Comparison of ENCODE assay signal across 9 mouse cellular contexts in genomic region chr5:88886349-88886667, GRCm38 (mm10). TPM values are rescaled to one million over a fixed set of nuclear protein-coding genes. Genes with fewer than 3 reads are reported as not detected.
DNase-seq lines count a peak whose midpoint lies in the region; ATAC-seq and TF ChIP-seq lines count a peak whose summit lies in the region.
"Had no signal": no experiment of that assay in that cellular context is flagged by ENCODE, and none has a peak within 500 bp of the region (broad histone marks: within the 10 kb centered on the region; RNA-seq: fewer than 3 reads in every experiment).

No protein-coding gene starts in this region.

- ATAC-seq in heart, embryonic 12.5 days (ENCODE audit: insufficient number of reproducible peaks, low FRiP score): no peak
- ATAC-seq in midbrain, embryonic 11.5 days (ENCODE audit: low FRiP score): no peak

- H3K27ac ChIP-seq in heart, embryonic 12.5 days (ENCODE audit: poor library complexity, severe bottlenecking): peak overlapping the region; percentile 46; the same call in 1 of the 2 replicates
- peak overlapping the region; percentile 89 for H3K27ac ChIP-seq in hindbrain, embryonic 10.5 days
- no peak overlapping the region for H3K27ac ChIP-seq in midbrain, embryonic 11.5 days (ENCODE audit: low read depth, low read length)

- peak overlapping the region; percentile 86 for H3K4me2 ChIP-seq in heart, embryonic 12.5 days
- peak overlapping the region; percentile 88 for H3K4me2 ChIP-seq in midbrain, embryonic 11.5 days

- H3K9ac ChIP-seq in heart, embryonic 12.5 days: peak overlapping the region; percentile 84
- H3K9ac ChIP-seq in midbrain, embryonic 11.5 days (ENCODE audit: low read length): peak overlapping the region; percentile 78

- TF ChIP-seq CTCF in brain, embryonic 14.5 days (IDR thresholded peaks at IDR 0.05; ENCODE audit: borderline replicate concordance, extremely low read depth, insufficient read depth, insufficient read length): no peak

- H3K4me3 ChIP-seq in heart, embryonic 12.5 days: peak overlapping the region; percentile 82
- peak overlapping the region; percentile 82 for H3K4me3 ChIP-seq in hindbrain, embryonic 10.5 days
- H3K4me3 ChIP-seq in midbrain, embryonic 11.5 days (ENCODE audit: low read depth, low read length): peak overlapping the region; percentile 81

- no peak for DNase-seq in heart, adult 8-10 months (ENCODE audit: low spot score)
- DNase-seq in brain, embryonic 14.5 days (ENCODE audit: low read depth): peak; percentile 47
- no peak for DNase-seq in hindbrain, embryonic 10.5 days (ENCODE audit: low spot score)
- DNase-seq in midbrain, embryonic 11.5 days (ENCODE audit: low spot score, missing footprints): no peak
- DNase-seq in adrenal gland, postnatal 10 days: no peak
- DNase-seq in thymus, postnatal 4 days: no peak
- DNase-seq in adrenal gland, postnatal 25 days: no peak

- no peaks in the 10 kb centered on the region for H3K9me3 ChIP-seq in heart, embryonic 12.5 days (replicated peaks)
- H3K9me3 ChIP-seq in hindbrain, embryonic 10.5 days: no peaks in the 10 kb centered on the region
- H3K9me3 ChIP-seq in midbrain, embryonic 11.5 days (ENCODE audit: control insufficient read depth, low read length): no peaks in the 10 kb centered on the region

- H3K36me3 ChIP-seq in heart, embryonic 12.5 days: no peaks in the 10 kb centered on the region
- no peaks in the 10 kb centered on the region for H3K36me3 ChIP-seq in hindbrain, embryonic 10.5 days
- no peaks in the 10 kb centered on the region for H3K36me3 ChIP-seq in midbrain, embryonic 11.5 days (ENCODE audit: control insufficient read depth, insufficient read depth, low read length)
- H3K36me3 ChIP-seq: G1E had no signal

- no peaks in the 10 kb centered on the region for H3K27me3 ChIP-seq in heart, embryonic 12.5 days (replicated peaks)
- peaks cover 27% of the 10 kb centered on the region for H3K27me3 ChIP-seq in hindbrain, embryonic 10.5 days (ENCODE audit: insufficient read depth, poor library complexity, severe bottlenecking)
- H3K27me3 ChIP-seq in midbrain, embryonic 11.5 days (ENCODE audit: control insufficient read depth, insufficient read depth, low read length): peaks cover 7% of the 10 kb centered on the region; the same call in 1 of the 2 replicates

- 2% methylated on average over 14 of the region's 14 CpGs for WGBS in heart, embryonic 12.5 days
- under 1% methylated on average over 14 of the region's 14 CpGs for WGBS in hindbrain, embryonic 10.5 days
- whole genome bisulfite sequencing in midbrain, embryonic 11.5 days: 1% methylated on average over 14 of the region's 14 CpGs

- peaks cover 16% of the 10 kb centered on the region; the same call in 1 of the 2 replicates for H3K4me1 ChIP-seq in heart, embryonic 12.5 days (replicated peaks)
- H3K4me1 ChIP-seq in hindbrain, embryonic 10.5 days (replicated peaks): peaks cover 15% of the 10 kb centered on the region
- peaks cover 8% of the 10 kb centered on the region for H3K4me1 ChIP-seq in midbrain, embryonic 11.5 days (ENCODE audit: control insufficient read depth, insufficient read depth, low read length)

- no peak for TF ChIP-seq POLR2A in brain, embryonic 14.5 days (IDR thresholded peaks at IDR 0.05; ENCODE audit: borderline replicate concordance, extremely low read depth, insufficient read depth, insufficient read length, poor library complexity, severe bottlenecking)

RNA-seq across cellular contexts. Expression of gene Slc4a4, which starts 0.3 kb away (rescaled TPM):
- polyA plus RNA-seq in heart, embryonic 12.5 days (2016; fragmentation: Nextera tagmentation; extraction: Ambion mirVana): 5.6 TPM in 2 replicates
- 10 to 100 TPM; 34.4 to 37.7 (median 35.1) TPM for total RNA-seq in heart, adult 8-10 months (2022)
- polyA plus RNA-seq in brain, embryonic 14.5 days (2012; rRNA removed): 2.5 and 6.3 TPM in 2 replicates
- polyA plus RNA-seq in hindbrain, embryonic 10.5 days (2016; fragmentation: Nextera tagmentation; extraction: Ambion mirVana): 2.0 and 2.5 TPM in 2 replicates
- polyA plus RNA-seq in midbrain, embryonic 11.5 days (2014; fragmentation: Nextera tagmentation; extraction: Ambion mirVana): 1.6 and 2.2 TPM in 2 replicates
- total RNA-seq in adrenal gland, postnatal 10 days (2021): 100 to 1,000 TPM in 1 of 2 experiments, 10 to 100 TPM in 1; 99.5 to 108 TPM
- 30.5 and 46.1 TPM in 2 replicates for total RNA-seq in adrenal gland, postnatal 25 days (2021)
- polyA plus RNA-seq: G1E had no signal
